22 mouse cellular contexts compared by ENCODE assay signal in genomic region chr16:22682727-22683126, GRCm38 (mm10).
"Had no signal": no experiment of that assay in that cellular context is flagged by ENCODE, and none has a peak within 500 bp of the region (broad histone marks: within the 10 kb centered on the region; RNA-seq: fewer than 3 reads in every experiment).

No protein-coding gene starts in this region.

- H3K9ac ChIP-seq: heart, embryonic 12.5 days; hindbrain, embryonic 13.5 days; hindbrain, embryonic 15.5 days; limb, embryonic 12.5 days; liver, embryonic 13.5 days had no signal

- H3K9me3 ChIP-seq: heart, embryonic 10.5 days; heart, embryonic 12.5 days; hindbrain, embryonic 13.5 days; hindbrain, embryonic 15.5 days; limb, embryonic 10.5 days; limb, embryonic 12.5 days; liver, embryonic 13.5 days had no signal

- H3K36me3 ChIP-seq: heart, embryonic 10.5 days; heart, embryonic 12.5 days; hindbrain, embryonic 13.5 days; hindbrain, embryonic 15.5 days; limb, embryonic 10.5 days; limb, embryonic 12.5 days; liver, embryonic 13.5 days had no signal

- DNase-seq: gastrocnemius, adult 2 months; gastrocnemius, postnatal 10 days; gastrocnemius, postnatal 25 days; heart, adult 18-20 months; heart, postnatal 14 days; heart, postnatal 36 days; kidney, adult 11 months; kidney, adult 2 months; kidney, postnatal 10 days; kidney, postnatal 25 days; kidney, postnatal 4 days; liver; liver, embryonic 13.5 days had no signal

- H3K4me1 ChIP-seq: heart, embryonic 10.5 days; heart, embryonic 12.5 days; hindbrain, embryonic 13.5 days; hindbrain, embryonic 15.5 days; limb, embryonic 12.5 days; liver, embryonic 13.5 days had no signal

- H3K27ac ChIP-seq: gastrocnemius, adult 2 months; heart, embryonic 10.5 days; hindbrain, embryonic 13.5 days; hindbrain, embryonic 15.5 days; hindbrain, postnatal 0 days; layer of hippocampus, adult 2 months; left cerebral cortex, adult 2 months; limb, embryonic 10.5 days; limb, embryonic 12.5 days; liver, embryonic 13.5 days had no signal

- H3K4me3 ChIP-seq: gastrocnemius, adult 2 months; heart, embryonic 10.5 days; heart, embryonic 12.5 days; hindbrain, embryonic 13.5 days; hindbrain, embryonic 15.5 days; layer of hippocampus, adult 2 months; left cerebral cortex, adult 2 months; limb, embryonic 10.5 days; limb, embryonic 12.5 days; liver, embryonic 13.5 days had no signal
